Mouse (Mus musculus) G1E (cell line): ENCODE results near the gene Nme6. TPM values are rescaled to one million over a fixed set of nuclear protein-coding genes. Genes with fewer than 3 reads are reported as not detected.
A peak's percentile ranks its signal among the peaks of the same experiment; 100 is the strongest.

Experiments
- ATAC-seq: 2 replicates; pipeline ENCODE4 v1.8.0; 2016; ENCODE audit warnings: mild to moderate bottlenecking; ENCODE audit not compliant: insufficient number of reproducible peaks, poor library complexity, low FRiP score, severe bottlenecking; ENCODE audit errors: extremely low read depth
- DNase-seq: peaks from one replicate; pipeline ENCODE4 v3.0.0; 2012; ENCODE audit warnings: low spot score
- H3K27me3 ChIP-seq: 2 replicates; pipeline ENCODE4 v1.6.1; 2012; ENCODE audit warnings: mild to moderate bottlenecking, low read length, inconsistent platforms; ENCODE audit not compliant: insufficient read depth
- H3K36me3 ChIP-seq: replicated peaks from 2 replicates; pipeline ENCODE3; 2012; ENCODE audit warnings: mild to moderate bottlenecking, inconsistent platforms
- H3K4me1 ChIP-seq: 2 replicates; pipeline ENCODE4 v1.6.1; 2012; ENCODE audit warnings: low read depth, low read length, inconsistent platforms, mixed read lengths; ENCODE audit not compliant: insufficient read depth
- H3K4me3 ChIP-seq: 2 replicates; pipeline ENCODE4 v1.5.1; 2012; ENCODE audit warnings: low read depth, mild to moderate bottlenecking, inconsistent platforms, low read length, moderate library complexity, mixed read lengths
- H3K9me3 ChIP-seq: replicated peaks from 2 replicates; pipeline ENCODE4 v1.6.1; 2012; ENCODE audit warnings: inconsistent platforms
- CTCF ChIP-seq: IDR thresholded peaks from 2 replicates; pipeline ENCODE4 v1.5.1; 2012; ENCODE audit warnings: low read depth, low read length, inconsistent platforms, mixed read lengths
- GATA1 ChIP-seq: IDR thresholded peaks from 2 replicates; pipeline ENCODE4 v1.6.1; 2012; ENCODE audit warnings: borderline replicate concordance, low read length, inconsistent platforms, mixed read lengths
- GATA2 ChIP-seq: IDR thresholded peaks from 2 replicates; pipeline ENCODE4 v1.6.1; 2012; ENCODE audit warnings: low read depth, low read length, inconsistent platforms, borderline replicate concordance
- POLR2AphosphoS5 ChIP-seq: IDR thresholded peaks from 2 replicates; pipeline ENCODE4 v1.6.1; 2012; ENCODE audit warnings: low read depth, low read length, inconsistent platforms; ENCODE audit not compliant: insufficient replicate concordance
- TAL1 ChIP-seq: conservative IDR thresholded peaks from 2 replicates; pipeline ENCODE4 v1.6.1; 2012; ENCODE audit warnings: low read depth, low read length, inconsistent platforms, mixed read lengths
- polyA plus RNA-seq: library from polyadenylated mRNA; stranded (reverse); fragments of >175 nt; gene quantifications from 2 replicates; pipeline ENCODE4 v1.2.3, GENCODE M21; 2012
- total RNA-seq, 2 experiments: library from RNA; stranded (forward) in 1 of 2; stranded (reverse) in 1 of 2; fragments of 200-1000 nt in 1 of 2; fragments of >200 nt in 1 of 2; fragmentation: Nextera tagmentation in 1 of 2; gene quantifications; 2 replicates each; pipeline ENCODE4 v1.2.3; 2014 to 2017

Nme6 gene
- total and polyA plus RNA-seq, 3 experiments = 13.6 to 45.6 (median 33.4) TPM

DNA sequence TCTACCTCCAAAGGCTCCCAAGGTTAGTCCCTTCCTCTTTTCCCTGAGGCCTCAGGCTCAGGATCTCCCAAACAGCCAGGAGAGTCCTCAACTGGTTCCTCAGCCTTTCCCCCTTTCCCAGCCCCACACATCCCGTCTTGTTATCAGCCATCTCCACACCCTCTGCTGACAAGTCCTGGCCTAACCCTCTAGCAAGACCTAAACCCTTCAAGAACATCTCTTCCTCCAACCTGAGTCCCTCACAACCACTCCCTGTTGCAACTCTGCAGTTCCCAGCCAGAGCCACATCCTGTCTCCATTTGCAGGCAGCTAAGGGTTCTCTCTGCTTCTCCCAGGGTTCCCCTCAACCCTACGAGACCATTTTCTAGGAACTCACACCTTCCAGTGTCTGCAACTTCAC is 33.7 kb downstream of the Nme6 start:
- no peak for ATAC-seq
- Histone ChIP-seq H3K9me3 (no peaks in the 10 kb centered on the region), H3K27me3 (peaks cover 4% of the 10 kb centered on the region), H3K36me3 (no peaks in the 10 kb centered on the region), H3K4me1 (peaks cover 44% of the 10 kb centered on the region), H3K4me3 (no peak overlapping the region)
- TF ChIP-seq GATA2 (no peak), POLR2AphosphoS5 (no peak), GATA1 (no peak), CTCF (no peak), TAL1 (no peak)
- no peak for DNase-seq

DNA sequence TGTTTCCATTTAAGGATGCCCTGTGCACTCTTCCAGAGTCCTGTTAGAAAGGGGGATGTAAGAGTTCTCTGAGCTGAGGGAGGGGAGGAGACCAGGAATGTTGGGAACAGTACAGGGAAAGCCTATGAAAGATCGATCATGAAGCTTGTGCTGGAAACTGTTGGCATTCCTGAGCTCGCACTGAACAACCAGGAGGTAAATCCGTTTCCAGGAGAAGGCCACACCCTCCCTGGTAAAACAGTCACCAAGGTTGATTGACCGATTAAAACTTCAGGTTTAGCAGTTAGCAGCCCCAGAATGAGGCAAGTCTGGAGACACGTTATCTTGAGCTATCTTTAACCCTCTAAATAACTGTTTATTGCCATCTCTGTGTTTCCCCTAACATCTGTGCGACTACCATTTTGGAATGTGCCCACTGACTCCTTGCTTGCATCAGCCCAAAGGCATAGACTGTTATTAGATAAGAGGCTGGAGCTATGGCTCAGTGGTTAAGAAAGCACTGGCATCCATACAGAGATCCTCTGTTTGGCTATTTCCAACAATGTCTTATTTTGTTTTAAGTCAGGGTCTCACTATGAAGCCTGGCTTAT is 38.5 kb downstream of the Nme6 start:
- DNase-seq (no peak), ATAC-seq (no peak)
- Histone ChIP-seq H3K27me3 (no peaks in the 10 kb centered on the region), H3K4me3 (no peak overlapping the region; the same call in 1 of the 2 replicates), H3K4me1 (peaks cover 29% of the 10 kb centered on the region), H3K9me3 (no peaks in the 10 kb centered on the region), H3K36me3 (no peaks in the 10 kb centered on the region)
- TF ChIP-seq GATA2 (no peak), TAL1 (no peak), GATA1 (no peak), CTCF (no peak), POLR2AphosphoS5 (no peak)

DNA sequence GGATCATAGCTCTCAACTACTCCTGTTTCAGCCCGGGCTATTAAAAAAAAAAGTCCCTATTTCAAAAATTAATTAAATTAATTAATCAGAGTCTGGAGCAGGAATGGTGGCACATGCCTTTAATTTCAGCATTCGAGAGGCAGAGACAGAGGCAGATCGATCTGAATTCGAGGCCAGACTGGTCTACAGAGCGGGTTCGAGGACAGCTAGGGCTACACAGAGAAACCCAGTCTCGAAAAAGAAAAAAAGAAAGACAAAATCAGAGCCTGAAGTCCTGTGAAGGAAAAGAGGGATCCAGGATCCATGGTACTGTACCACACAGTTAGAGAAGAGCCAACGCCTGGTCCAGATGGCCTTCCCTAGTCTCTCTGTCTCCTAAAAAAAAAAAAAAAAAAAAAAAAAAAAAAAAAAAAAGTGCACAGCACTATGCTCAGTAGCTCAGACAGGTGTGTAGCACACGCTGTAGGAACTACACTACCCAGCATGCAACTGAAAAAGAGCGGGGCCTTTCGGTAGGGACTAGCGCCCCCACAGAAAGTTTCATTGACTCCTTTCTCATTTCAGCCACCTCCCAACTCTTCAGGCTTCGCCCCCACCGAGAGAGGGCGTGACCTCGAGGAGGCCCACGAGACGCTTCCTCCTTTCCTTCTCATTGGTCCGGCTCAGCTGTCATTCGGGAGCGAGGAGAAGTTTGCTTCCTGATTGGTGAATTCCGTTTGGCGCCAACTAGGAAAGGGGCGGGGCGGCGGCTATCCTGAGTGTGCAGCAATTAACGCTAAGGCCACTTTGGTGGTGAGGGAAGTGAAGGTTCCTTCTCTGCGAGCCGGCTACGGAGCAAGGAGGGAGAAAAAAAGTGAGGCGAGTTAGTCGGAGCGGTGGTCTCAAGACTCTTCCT is 42.5 kb downstream of the Nme6 start, which contains the start of gene Cdc25a:
Gene Cdc25a, plus strand, starts transcription at position 783 of the 895 bp plus-strand sequence.
- peak; percentile 98 for DNase-seq

DNA sequence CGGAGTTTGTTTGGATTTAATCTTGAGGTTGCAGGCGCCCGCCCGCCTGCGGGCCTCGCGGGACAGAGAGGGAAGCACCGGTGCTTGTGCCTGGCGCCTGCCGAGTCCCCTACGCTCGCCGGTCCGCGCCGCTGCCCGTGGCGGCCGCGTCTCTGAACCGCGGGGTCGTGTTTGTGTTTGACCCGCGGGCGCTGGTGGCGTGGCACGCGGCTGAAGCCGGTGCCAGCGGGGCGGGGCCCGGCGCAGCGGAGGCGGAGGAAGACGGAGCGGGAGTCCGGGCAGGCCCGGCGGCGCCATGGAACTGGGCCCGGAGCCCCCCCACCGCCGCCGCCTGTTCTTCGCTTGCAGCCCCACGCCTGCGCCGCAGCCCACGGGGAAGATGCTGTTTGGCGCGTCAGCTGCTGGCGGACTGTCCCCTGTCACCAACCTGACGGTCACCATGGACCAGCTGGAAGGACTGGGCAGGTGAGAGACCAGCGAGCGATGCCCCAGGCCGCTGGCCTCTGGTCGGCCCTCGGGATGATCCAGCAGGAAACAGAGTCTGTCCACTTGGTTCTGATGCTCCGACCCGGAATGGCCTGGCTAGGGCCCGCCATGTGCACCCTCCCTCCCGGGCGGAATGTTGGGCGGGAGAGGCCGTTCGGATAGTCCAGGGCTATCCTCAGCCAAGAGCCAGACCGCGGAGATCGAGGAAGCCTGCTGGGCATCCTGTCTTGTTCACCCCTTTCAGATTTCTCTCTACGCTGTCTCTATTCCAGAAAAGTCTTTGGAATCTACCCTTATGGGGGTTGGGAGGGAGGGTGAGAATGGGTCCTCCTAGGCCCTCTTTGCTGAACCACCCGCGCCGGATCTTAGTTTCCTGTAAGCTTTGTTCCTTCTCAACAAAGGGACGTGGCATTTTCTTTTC is 43.4 kb downstream of the Nme6 start:
- ATAC-seq = no peak
- Histone ChIP-seq H3K4me1 (peaks cover 37% of the 10 kb centered on the region), H3K27me3 (no peaks in the 10 kb centered on the region), H3K4me3 (peak overlapping the region; percentile 100), H3K9me3 (no peaks in the 10 kb centered on the region), H3K36me3 (peaks cover 42% of the 10 kb centered on the region)
- peak; percentile 61 for DNase-seq
- TF ChIP-seq POLR2AphosphoS5 (no peak), GATA1 (no peak), GATA2 (no peak), CTCF (no peak), TAL1 (no peak)

More for the DNA sequence above, 42.5 kb downstream of the Nme6 start, which contains the start of gene Cdc25a:
- Histone ChIP-seq H3K9me3 (no peaks in the 10 kb centered on the region), H3K4me1 (peaks cover 36% of the 10 kb centered on the region), H3K4me3 (peak within 1 kb of the TSS; percentile 100), H3K36me3 (peaks cover 33% of the 10 kb centered on the region), H3K27me3 (no peaks in the 10 kb centered on the region)
- TF ChIP-seq TAL1 (no peak), POLR2AphosphoS5 (no peak), GATA1 (no peak), CTCF (no peak), GATA2 (no peak)
- ATAC-seq = peak; percentile 99

DNA sequence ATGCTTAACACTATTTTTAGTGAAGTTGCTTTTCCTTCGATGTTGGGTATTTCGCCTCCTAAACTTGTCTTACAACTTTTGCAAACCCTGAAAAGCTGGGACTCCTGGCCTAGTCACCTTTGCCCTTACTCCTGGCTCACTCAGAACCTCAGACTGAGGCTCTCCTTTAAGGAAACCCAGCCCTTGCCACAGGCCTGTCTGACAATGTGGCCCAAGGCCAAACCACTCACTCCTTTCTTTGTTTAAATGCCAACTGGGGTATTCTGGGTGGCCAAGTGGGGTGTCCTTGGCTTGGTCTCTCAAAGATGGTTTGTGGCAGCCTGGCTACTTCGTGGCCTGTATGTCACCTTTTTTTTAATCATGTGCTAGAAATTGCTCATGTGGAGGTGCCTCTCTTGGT is 44.2 kb downstream of the Nme6 start:
- H3K36me3 ChIP-seq = peaks cover 50% of the 10 kb centered on the region
- H3K27me3 ChIP-seq = no peaks in the 10 kb centered on the region
- no peak for TF ChIP-seq GATA1
- no peak for TF ChIP-seq TAL1
- TF ChIP-seq CTCF = no peak
- no peak for TF ChIP-seq GATA2
- TF ChIP-seq POLR2AphosphoS5 = no peak
- H3K4me3 ChIP-seq = peak overlapping the region; percentile 100
- no peak for DNase-seq
- peaks cover 38% of the 10 kb centered on the region for H3K4me1 ChIP-seq
- H3K9me3 ChIP-seq = no peaks in the 10 kb centered on the region
- ATAC-seq = no peak
